Mouse (Mus musculus) monocyte, adult 5-6 weeks (primary cell): ENCODE data around the gene Ghrh. TPM values are rescaled to one million over a fixed set of nuclear protein-coding genes. Genes with fewer than 3 reads are reported as not detected.
A peak's percentile ranks its signal among the peaks of the same experiment; 100 is the strongest.

Experiments used
- ATAC-seq: fragments of 153-309, 156-312 bp; replicated peaks from 2 replicates; pipeline ENCODE4 v1.8.0; 2017; ENCODE audit warnings: mild to moderate bottlenecking; ENCODE audit not compliant: low TSS enrichment, insufficient number of reproducible peaks, severe bottlenecking, poor library complexity, low FRiP score
- total RNA-seq: library from RNA; stranded (forward); fragments of 200-1000, 200-491, 200-594 nt; gene quantifications from 3 replicates; pipeline ENCODE4 v1.2.3, GENCODE M21; 2017

Ghrh gene
- total RNA-seq, 1 experiment from 2014 or later, result not detected

DNA sequence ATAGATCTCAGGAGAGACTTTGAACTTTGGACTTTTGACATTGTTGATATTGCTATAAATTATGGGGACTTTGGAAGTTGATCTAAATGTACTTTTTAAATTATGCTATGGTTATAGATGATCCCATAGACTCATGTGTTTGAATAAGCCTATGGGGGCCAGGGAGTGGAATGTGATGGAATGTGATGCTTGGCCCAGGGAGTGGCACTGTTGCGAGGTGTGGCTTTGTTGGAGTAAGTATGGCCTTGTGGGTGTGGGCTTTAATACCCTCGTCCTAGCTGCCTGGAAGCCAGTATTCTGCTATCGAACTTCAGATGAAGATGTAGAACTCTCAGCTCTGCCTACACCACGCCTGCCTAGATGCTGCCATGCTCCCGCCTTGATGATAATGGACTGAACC, 12.7 kb upstream of the Ghrh start:
- ATAC-seq, result no peak

DNA sequence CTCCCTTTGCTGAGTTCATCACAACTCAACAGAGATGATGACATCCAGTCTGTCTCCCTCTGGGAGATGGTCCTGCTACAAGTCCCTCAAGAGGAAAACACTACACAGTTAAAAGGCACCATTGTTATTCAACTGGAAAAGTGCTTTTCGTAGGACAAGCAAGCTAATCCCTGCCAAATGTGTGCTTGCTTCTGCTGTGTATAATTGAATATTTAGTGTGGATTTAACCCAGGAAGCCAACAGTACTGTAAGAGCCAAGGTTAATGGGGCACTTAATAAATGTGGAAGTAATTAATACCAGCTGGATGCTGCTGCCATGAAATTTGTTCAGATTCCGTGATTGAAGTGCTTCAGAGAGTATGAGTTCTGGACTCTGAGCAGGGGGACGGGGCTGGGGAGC, 6.8 kb upstream of the Ghrh start:
- ATAC-seq, result no peak

DNA sequence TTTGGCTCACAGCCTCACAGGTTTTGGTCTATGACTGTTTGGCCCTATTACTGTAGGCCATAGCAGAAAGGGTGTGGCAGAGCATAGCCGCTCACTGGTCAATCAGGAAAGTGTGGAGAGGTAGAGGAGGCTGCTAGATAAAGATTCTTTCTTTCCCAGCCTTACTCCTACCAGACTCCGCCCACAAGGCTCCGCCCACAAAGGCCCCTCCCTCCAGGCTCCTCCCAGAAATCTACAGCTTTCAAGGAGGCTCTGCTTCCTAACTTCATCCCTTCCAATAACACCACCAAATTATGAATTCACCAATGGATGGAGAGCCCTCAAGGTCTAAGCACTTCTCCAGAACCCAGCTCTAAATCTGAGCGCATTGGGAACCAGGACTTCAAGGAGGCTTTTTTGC, 5.9 kb upstream of the Ghrh start:
- ATAC-seq, result no peak

DNA sequence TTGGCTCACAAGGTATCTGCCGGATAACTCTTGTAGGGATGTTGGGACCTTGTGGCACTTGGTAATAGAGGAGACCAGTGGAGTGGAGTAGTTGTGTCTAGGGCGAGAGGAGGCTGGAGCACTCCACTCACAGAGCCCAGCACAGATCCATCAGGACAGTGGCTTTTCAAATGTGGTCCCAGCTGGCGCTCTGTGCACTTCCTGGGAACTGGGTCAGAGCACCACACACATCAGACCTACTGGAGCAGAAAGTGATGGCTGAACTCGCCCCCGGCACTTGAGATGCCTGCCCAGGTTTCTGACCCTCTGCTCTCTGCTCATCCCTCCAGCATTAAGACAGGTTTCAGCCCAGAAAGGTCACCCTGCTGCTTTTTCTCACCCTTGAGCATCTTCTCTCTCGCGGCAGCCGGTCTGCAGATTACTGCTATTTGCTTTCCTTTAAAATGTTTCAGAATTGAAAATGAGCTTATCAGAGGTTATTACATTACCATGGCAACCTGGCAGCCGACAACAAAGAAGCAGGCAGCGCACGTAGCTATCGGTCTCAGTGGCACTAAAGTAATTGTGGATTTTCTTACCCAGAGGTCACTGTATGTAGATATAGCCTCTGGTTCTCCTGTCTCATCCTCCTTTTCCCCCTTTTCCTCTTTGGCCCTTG, 1.9 kb upstream of the Ghrh start:
- no peak for ATAC-seq

DNA sequence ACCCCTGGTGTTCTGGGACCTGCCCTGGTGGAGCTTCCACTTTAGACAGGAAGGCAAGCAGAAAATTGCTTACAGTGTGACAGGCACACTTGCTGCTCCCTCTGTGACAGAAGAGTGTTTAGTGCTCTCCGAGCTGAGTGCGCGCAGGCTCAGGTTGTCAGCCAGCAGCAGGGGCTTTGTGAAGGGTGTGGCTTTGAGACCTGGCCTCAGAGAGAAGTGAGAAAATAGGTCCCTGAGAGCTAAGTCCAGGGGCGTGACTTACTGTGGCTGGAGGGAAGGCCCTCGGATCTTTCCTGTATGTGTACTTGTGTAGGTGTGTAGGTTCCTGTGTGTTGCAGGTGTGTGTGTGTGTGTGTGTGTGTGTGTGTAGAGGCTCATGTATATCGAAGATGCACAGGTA, 4.0 kb downstream of the Ghrh start:
- no peak for ATAC-seq

DNA sequence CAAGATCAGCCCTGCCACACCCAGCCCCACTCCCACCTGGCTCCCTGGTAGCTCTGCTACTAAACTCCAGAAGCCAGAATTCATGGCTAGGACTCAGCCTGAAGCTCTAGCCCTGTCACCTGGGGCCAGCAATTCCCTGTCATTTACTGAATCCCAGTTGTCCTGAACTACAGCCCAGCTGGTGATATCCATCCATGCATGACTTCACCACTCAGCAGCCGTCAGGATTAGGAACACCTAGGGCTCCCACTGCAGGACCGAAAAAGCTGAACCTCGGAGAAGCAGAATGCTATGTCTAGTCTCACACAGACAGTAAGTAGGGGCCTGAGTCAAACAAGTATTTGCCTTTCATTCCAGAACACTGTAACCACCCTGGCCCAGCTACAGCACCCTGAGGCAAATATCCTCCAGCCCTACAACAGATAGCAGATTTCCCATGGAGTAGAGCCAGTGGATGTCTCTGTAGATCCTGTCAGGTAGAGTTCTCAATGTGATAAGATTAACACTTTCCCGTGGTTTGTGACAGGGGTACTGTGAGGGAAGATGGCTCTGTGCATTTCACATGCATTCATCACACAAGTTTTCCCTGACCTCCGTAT, 4.9 kb downstream of the Ghrh start:
- ATAC-seq, result no peak

DNA sequence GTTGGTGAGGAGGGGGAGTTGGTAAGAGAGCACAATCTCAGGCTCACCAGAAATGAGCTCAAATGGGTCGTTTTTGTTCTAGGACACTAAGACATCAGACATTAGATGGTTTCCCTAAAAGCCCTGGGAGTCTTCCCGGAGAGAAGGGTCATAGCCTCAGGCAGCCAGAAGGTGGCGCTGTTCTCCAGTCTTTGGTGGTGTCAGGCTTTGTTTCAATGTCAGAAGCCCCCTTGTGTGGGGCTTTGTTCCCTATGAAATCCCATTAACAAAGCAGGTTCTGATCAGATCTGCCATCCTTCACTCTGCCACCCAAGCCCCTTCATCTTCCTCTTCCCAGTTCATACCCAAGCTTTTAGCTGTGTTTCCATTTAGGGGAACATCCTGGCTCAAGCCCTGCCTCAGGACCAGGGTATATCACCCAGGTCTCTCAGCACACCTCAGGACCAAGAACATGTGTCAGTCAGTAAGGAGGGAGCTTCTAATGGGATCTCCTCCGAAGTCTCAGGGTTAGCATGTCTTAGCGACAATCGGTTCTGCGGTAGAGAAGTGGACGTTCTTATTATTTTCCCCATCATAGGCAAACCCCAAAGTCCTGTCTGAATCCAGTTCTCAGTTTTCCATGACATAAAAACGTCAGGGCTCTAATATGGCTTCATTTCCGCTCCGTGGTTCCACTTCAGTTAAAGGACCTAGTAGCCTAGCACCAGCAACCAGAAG, 5.6 kb downstream of the Ghrh start:
- ATAC-seq, result no peak

DNA sequence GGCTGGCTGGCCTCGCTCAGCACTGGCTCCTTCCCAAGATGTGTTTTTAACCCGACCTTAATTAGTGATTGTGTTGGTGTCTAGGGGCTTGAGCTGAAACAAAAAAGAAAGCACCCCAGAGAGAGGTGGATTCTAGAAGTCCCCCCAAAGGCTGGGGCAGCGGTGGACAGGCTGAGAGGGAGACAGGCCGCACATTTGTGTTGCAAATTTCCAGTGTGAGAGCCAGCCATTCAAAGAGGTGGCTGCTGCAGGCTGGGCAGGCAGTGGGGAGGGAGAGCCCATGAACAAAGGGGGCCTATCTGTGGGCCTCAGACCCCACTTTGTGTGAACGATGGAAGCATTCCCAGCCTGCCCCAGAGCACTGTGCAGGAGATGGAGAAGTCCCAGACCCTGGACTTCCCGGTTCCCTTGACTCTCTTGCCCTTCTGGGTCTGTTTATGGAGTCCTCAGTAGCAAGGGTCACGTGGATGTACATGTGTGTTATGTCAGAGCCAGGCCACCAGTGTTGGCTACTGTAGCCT, 7.0 kb downstream of the Ghrh start:
- ATAC-seq, result no peak

DNA sequence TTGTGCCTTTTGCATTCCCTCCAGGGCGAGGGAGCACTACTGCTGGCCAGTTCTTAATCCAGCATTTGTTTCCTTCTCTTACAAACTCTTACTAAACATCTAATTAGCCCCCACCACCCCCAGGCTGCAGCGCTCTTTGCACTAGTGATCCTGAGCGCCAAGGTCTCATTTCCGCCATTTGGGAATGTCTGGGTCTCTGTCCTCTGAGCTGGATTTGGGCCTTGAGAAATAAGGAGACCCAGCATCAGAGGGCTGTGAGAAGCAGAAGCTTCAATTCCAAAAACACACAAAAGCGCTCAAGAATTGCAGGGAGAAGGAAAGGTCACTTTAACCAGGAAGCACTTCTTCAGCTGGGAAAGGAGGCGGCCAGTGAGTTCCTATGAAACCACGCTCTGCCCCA, 7.8 kb downstream of the Ghrh start:
- ATAC-seq, result no peak

DNA sequence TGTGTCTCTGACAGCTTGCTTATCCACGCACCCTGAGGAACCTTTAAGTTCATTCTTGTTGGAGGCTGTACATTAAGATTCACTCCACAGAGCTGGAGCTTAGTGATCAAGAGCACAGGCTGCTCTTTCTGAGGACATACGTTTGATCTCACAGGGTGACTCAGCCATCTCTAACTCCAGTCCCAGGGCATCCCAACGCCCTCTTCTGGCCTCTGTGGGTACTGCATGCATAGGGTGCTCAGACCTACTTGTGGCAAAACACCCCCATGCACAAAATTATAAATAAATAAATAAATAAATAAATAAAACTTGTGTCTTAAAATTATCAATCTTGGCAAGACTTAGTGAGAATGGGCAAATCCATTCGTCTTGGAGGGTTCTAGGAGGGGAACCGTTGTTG, 8.6 kb downstream of the Ghrh start:
- ATAC-seq, result 0 out of 2 replicates have a peak, but pooled peaks have one; percentile 56

DNA sequence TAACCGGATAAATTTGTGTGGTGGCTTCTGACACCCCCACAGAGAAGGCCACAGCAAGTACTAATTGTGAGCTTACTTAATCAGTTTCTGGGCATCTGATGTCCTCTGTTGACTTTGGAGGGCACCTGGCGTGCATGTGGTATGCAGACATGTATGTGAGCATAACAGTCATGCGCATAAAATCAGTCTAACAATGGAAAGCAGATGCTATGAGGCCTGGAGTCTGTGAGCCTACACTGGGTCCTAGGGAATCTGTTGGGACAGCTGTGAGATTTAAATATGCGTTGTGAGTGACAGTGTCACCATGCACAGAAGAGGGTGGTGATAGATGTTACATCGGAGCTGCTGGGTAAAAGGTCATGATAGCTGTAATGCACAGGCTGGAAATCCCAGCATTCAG, 15.2 kb downstream of the Ghrh start:
- ATAC-seq, result no peak

DNA sequence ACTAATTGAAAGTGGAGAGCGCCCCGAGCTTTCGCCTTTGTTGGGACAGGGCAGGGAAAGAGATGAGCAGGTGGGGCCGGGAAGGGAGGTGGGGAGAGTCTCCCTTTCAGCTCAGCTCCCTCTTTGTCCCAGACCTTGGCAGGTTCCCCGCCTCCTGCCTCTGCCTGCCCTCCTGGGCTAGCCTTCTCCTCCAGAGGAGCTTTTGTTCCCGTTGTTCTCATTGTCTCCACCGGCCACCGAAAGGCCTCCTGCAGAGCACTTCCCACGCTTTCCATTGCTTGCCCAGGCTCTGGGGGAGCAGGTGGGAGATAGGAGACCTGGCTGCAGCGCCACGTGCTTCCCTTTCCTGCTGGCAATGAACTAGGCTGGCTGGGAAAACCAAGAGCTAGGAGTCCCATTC, 18.7 kb downstream of the Ghrh start:
- no peak for ATAC-seq

DNA sequence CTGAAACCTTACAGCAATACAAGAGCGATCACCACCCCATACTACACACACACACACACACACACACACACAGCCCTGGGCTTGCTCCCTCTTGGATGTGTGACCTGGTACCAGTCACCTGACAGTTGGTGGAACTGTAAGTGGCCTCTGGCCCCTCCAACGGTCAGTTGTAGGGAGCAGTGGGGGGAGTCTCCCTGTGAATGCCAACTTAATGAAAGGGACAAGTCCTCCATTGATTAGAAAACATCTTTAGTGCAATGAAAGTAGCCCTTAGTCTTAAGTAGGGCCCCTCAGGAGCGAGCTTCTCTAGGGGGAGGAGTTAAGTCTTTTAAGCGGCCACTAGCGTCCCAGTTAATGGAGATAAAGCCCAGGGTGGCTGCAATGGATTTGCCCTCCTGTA, 19.2 kb downstream of the Ghrh start:
- no peak for ATAC-seq

DNA sequence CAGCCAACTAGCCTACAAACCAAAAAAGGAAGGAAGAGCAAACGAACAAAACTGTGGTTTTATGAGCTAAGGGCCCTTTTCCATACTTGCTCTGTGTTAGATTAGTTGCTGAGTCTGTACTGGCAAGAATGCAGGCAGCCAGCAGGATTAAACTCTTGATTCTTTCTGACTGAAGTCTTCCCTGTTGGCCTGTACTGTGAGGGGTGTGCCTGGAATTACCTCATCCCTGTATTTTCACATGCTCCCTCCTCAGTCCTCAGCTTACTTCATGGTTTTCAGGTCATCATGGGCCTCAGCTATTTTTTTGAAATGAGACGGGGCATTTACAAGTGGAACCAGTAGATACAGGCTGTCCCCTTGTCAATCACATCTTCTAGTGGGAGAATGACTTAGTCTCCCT, 22.1 kb downstream of the Ghrh start:
- ATAC-seq, result no peak

DNA sequence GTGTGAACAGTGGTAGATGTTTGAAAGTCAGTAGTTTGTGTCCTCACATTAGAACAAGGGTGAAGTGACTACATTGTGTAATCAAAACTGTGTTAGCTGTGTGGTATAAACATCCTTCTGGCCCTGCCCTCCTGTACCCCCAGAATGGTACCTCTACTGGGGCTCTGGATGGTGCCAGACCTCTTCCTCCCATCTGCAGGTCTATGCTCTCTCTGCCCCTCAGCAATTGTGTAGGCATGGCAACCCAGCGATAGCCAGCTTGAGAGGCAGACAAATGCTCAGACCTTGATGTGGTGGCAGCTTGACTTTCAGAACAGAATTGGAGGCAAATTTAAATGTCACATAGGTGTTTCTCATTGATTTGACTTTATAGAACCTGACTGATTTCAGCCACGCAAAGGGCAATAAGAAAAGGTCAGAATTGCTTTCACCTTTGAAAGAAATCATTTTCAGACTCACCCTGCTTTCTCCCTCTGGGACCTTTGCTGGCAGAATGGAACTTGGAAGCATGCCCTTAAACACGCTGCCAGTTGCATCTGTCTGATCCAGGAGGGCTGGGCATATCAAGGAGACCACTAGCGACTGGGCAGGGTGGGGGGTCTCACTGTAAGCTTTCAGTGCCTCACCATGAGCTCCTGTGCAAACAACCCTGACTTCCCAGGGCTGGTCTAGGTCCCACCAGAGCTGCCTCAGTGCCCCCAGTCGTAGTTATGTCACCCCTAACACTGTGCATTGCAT, 25.1 kb downstream of the Ghrh start:
- no peak for ATAC-seq

DNA sequence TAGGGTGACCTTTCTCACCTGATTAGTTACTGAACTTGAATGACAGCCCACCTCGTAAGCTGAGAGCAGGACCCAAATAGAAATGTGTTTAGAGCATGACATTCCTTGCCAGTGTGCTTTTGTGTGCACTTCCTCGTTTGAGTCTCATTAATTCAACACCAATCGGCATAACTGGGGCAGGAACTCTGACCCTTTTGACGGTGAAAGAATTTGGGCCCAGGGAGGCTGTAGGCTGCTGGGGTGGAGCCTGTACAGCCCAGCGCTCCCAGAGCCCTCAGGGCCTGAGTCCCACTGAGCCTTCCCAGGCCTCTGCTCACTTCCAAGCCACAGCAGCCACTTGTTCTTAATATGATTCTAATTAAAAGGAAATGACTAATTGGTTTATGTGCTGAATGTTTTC, 26.4 kb downstream of the Ghrh start:
- no peak for ATAC-seq

DNA sequence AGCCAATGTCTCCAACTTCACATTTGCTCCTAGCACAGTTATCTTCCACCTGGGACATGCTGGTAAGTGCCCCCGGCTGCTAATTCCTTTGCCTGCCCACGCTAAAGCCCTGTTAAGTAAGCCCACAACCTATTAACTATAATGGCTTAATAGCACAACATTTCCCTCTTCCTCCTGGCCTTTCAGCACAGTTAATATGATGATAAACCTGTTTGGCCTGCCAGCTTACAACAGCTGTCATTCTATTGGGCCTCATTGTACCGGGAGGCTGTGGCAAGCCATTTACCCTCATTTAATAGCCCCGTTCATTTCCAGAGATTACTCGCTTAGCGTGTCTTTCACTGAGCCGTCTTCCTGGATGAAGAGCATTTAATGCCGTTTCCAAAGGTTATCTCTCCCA, 27.2 kb downstream of the Ghrh start:
- no peak for ATAC-seq

DNA sequence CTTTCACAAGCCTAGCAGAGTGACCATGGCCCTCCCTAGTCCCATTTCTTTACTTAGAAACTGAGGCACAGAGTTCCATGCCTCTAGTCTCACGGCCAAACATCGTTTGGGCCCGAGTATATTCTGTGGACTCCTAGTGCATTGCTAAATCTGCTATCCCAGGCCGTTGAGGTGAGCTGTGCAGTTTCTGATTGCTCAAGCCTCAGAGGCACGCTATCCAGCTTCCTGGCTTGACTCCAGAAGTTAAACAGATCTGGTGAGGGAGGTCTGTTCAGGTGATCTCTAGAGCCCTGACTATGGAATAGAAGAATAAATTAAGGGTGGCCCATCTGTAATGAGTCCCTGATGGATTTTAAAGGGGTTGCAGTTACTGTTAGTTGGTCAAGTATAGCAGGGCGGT, 30.1 kb downstream of the Ghrh start:
- ATAC-seq, result no peak

DNA sequence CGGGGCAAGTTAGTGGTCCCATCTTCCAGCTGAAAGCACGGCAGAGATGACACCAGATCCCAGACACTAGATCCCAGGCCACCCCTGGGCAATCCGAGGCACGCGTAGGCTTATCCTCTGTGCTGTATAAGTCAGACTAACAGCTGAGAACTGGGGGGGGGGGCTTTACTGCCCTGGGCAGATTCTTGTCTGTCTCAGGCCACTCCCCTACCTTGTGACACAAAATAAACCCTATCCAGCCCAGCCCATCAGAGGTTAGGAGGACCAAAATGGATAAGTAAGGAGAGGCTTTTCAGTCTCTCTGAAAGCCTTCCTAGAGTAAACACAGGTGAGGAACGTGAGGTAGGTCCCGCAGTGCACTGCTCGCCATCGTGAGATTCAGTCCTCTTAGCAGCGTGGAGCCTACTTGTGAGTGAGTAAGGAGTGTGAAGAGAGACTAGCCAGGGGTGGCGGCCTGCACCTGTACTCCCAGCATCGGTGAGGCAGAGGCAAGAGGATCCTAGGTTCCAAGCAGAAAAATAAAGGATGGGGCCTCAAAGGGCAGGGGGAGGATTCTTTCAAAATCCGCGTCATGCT, 30.9 kb downstream of the Ghrh start:
- no peak for ATAC-seq
